Mouse (Mus musculus) heart, adult 2 months (tissue): ENCODE measurements at regions not wholly inside any gene's neighbourhood (a gene's known extent, or its start where the extent isn't known, plus 50 kb on each side); places are given as distances from the start of the nearest gene placed in this dataset.

Experiments
- DNase-seq, 2 experiments: peaks; one replicate each; pipeline ENCODE4 v3.0.0; 2021
- H3K27ac ChIP-seq: fragments of 200-600 bp; 2 replicates; pipeline ENCODE4 v1.8.1; 2022
- H3K27me3 ChIP-seq: fragments of 200-500 bp; 2 replicates; pipeline ENCODE4 v1.6.1; 2012; ENCODE audit warnings: mild to moderate bottlenecking, low read length, inconsistent platforms, mixed read lengths; ENCODE audit not compliant: control insufficient read depth, insufficient read depth
- H3K36me3 ChIP-seq: fragments of 200-500 bp; 2 replicates; pipeline ENCODE4 v1.6.1; 2012; ENCODE audit warnings: low read length, inconsistent platforms; ENCODE audit not compliant: control insufficient read depth, insufficient read depth
- H3K4me1 ChIP-seq: fragments of 200-500 bp; 2 replicates; pipeline ENCODE4 v1.6.1; 2011; ENCODE audit warnings: low read length; ENCODE audit not compliant: control insufficient read depth, insufficient read depth
- H3K4me3 ChIP-seq: fragments of 200-600 bp; 2 replicates; pipeline ENCODE4 v1.8.1; 2022
- H3K79me2 ChIP-seq: fragments of 200-500 bp; replicated peaks from 2 replicates; pipeline ENCODE4 v1.6.1; 2012; ENCODE audit warnings: mild to moderate bottlenecking, inconsistent platforms, low read length, moderate library complexity, mixed read lengths; ENCODE audit not compliant: control insufficient read depth, insufficient read depth
- H3K9ac ChIP-seq: fragments of 200-500 bp; 2 replicates; pipeline ENCODE4 v1.6.1; 2012; ENCODE audit warnings: low read depth, mild to moderate bottlenecking, control low read depth, inconsistent platforms, low read length, mixed read lengths
- CTCF ChIP-seq: fragments of 200-600 bp; IDR thresholded peaks from 2 replicates; pipeline ENCODE4 v1.8.1; 2022; ENCODE audit warnings: antibody characterized with exemption, mild to moderate bottlenecking, moderate library complexity
- EP300 ChIP-seq: fragments of 200-500 bp; IDR thresholded peaks from 2 replicates; pipeline ENCODE4 v1.6.1; 2011; ENCODE audit warnings: low read depth, low read length, control low read depth; ENCODE audit not compliant: insufficient read depth
- POLR2A ChIP-seq: fragments of 200-500 bp; IDR thresholded peaks from 2 replicates; pipeline ENCODE4 v1.6.1; 2011; ENCODE audit warnings: mild to moderate bottlenecking, low read depth, low read length, control low read depth; ENCODE audit not compliant: insufficient read depth
- WGBS: fragments of 180-500 bp; shearing (Covaris S2); methylation state at CpG from one replicate; pipeline ENCODE4 v1.1.7; 2018; 5-methylcytosine and 5-hydroxymethylcytosine counted together
- intact Hi-C: fragments of 180-260 bp; cut with DNase I; formaldehyde crosslinking; loops from one replicate; pipeline ENCODE4 v1.15.1; 2025

DNA sequence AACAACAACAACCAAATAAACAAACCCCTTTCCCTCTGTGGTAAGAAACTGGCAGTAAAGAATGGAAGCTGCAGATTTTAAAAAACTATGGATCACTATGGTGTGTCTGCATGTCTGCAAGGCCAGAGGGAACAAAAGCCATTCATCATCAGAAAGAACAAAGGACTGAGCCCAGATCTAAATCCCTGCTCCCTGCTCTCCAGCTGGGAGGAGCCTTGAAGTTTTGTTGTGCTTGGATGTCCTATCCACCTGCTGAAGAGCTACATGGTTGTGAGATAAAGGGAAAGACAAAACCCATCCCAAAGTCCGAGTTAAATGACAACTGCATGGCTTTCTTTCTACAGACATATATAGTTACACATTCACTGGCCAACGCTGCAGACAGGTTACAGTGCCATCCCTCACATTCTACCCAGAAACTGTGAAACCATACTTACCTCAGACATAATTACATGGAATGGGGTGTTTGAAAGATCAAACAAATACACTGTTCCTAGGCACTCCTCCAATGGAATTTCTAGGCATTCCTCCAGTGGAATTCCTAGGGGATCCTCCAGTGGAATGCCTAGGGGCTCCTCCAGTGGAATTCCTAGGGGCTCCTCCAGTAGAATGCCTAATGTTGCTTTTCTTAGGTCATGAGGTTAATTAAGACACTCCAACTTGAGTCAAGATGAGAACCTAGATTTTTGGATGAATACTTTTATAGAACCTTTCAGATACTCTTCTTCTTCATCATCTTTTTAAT, 2054.2 kb downstream of the A830018L16Rik start:
- Histone ChIP-seq H3K9ac (no peak overlapping the region), H3K27me3 (no peaks in the 10 kb centered on the region), H3K4me1 (no peaks in the 10 kb centered on the region), H3K4me3 (no peak overlapping the region), H3K36me3 (no peaks in the 10 kb centered on the region), H3K79me2 (no peaks in the 10 kb centered on the region), H3K27ac (no peak overlapping the region)
- WGBS, result 54% methylated on average over 2 of the region's 2 CpGs
- TF ChIP-seq CTCF (no peak), POLR2A (no peak), EP300 (no peak)
- intact Hi-C loops, result no loop called here
- DNase-seq, result no peak

DNA sequence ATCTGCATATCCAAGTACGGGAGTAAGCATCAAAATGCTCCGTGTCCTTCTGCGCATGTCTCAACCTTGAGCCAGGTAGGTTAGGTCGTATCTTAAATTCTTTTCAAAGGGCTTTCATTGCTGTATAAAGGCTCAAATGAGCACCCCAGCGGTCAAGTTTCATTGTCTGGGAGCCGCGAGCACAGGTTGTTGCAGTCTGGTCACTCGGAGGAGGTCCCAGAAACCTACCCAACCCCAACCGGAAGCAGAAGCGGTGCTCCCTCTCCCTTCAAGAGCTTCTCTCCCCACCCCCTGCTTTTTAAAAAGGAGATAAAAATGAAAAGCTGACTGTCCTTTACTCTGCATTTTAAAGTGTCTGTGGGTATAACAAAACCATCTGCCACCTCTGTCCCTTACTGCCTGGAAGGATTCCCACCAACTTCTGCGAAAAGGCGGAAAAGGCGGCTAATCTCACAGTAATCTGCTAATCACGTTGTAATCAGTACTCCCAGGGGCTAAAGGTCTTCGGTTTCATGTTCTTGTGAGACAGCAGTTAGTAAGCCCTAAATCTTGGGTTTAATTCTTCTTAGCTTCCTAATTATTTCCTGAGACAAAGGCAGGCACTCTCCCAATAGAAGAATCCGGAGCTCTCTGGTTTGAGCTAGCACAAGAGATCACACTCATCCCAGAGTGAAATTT, 2081.0 kb downstream of the A830018L16Rik start:
- no peaks in the 10 kb centered on the region for H3K27me3 ChIP-seq
- no peak overlapping the region for H3K27ac ChIP-seq
- no peak overlapping the region for H3K4me3 ChIP-seq
- H3K4me1 ChIP-seq, result no peaks in the 10 kb centered on the region
- no peaks in the 10 kb centered on the region for H3K36me3 ChIP-seq
- TF ChIP-seq EP300 (no peak), CTCF (no peak), POLR2A (no peak)
- no peaks in the 10 kb centered on the region for H3K79me2 ChIP-seq
- 26% methylated on average over 16 of the region's 16 CpGs for WGBS
- intact Hi-C loops, result no loop called here
- H3K9ac ChIP-seq, result no peak overlapping the region
- no peak for DNase-seq

DNA sequence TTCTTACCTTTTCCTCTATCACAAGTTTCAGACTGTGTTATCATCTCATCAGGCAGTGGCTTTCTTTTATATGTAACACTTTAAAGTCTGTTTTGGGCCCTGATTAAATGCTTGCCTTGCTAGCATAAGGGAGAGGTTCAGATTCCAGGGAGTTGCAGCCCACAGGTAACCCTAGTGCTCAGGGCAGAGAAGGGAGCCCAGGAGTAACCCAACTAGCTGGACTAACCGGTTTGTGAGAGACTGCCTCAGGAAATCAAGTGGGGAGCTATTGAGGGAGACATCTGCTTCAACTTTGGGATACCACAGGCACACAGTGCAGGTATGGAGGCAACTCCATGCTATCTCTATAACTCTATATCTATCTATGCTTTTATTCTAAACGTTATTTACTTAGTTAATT, 2082.5 kb downstream of the A830018L16Rik start:
- intact Hi-C loops, result no loop called here
- TF ChIP-seq POLR2A (no peak), CTCF (no peak), EP300 (no peak)
- H3K27ac ChIP-seq, result no peak overlapping the region
- DNase-seq, result no peak
- H3K79me2 ChIP-seq, result no peaks in the 10 kb centered on the region
- H3K36me3 ChIP-seq, result no peaks in the 10 kb centered on the region
- H3K4me1 ChIP-seq, result no peaks in the 10 kb centered on the region
- no peaks in the 10 kb centered on the region for H3K27me3 ChIP-seq
- H3K4me3 ChIP-seq, result no peak overlapping the region
- whole genome bisulfite sequencing, result 25% methylated on average over 2 of the region's 2 CpGs
- H3K9ac ChIP-seq, result no peak overlapping the region

DNA sequence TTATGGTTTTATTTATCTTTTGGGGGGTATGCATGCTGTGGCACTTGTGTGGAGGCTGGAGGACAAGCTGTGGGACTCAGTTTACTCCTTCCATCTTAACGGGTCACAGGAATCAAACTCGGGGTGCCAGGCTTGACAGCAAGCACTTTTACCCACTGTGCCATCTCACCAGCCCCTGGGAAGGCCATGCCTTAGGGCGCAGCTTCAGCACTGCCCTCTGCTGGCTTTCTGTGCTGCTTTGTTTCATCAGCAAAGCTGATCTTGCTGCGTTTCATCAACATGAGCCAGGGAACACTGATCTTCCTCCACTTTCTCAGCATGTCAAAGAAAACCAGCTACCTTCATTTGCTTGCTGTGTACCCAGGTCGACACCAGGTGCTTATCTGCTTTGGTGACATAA, 2086.6 kb downstream of the A830018L16Rik start:
- no peaks in the 10 kb centered on the region for H3K36me3 ChIP-seq
- intact Hi-C loops, result loop anchor here (1.0 kb wide), 1 partner anchor 349 kb away; no protein-coding TSS in a partner anchor
- no peaks in the 10 kb centered on the region for H3K27me3 ChIP-seq
- H3K4me1 ChIP-seq, result no peaks in the 10 kb centered on the region
- no peak overlapping the region for H3K27ac ChIP-seq
- DNase-seq, result peak; percentile 35 to 59
- TF ChIP-seq CTCF (peak; percentile 76), EP300 (no peak)
- no peak overlapping the region for H3K4me3 ChIP-seq
- no peak overlapping the region for H3K9ac ChIP-seq
- no peaks in the 10 kb centered on the region for H3K79me2 ChIP-seq
- 22% methylated on average over 5 of the region's 5 CpGs for WGBS

DNA sequence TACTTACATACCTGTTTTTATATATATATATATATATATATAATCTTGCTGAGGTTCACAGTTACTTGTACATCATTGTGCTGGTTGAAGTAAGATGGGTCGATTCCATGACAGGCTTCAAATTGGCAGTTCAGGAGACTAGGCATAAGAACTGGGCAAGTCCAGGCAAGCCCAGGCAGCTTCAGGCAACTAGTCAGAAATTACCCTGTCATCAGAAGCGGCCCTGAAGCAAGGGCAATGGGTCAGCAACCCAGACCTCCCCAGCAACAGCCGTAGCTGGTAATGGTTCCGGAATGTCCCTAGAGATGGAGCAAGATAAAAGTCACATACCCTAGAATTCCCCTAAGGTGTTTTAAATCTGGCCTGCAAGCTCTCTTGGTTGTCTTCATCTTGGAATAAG, 2088.0 kb downstream of the A830018L16Rik start:
- no peak overlapping the region for H3K27ac ChIP-seq
- intact Hi-C loops, result no loop called here
- no peaks in the 10 kb centered on the region for H3K4me1 ChIP-seq
- no peaks in the 10 kb centered on the region for H3K27me3 ChIP-seq
- no peaks in the 10 kb centered on the region for H3K79me2 ChIP-seq
- no peaks in the 10 kb centered on the region for H3K36me3 ChIP-seq
- H3K9ac ChIP-seq, result no peak overlapping the region
- 78% methylated on average over 4 of the region's 4 CpGs for WGBS
- no peak for DNase-seq
- TF ChIP-seq CTCF, result no peak
- no peak for TF ChIP-seq EP300
- no peak for TF ChIP-seq POLR2A
- H3K4me3 ChIP-seq, result no peak overlapping the region

DNA sequence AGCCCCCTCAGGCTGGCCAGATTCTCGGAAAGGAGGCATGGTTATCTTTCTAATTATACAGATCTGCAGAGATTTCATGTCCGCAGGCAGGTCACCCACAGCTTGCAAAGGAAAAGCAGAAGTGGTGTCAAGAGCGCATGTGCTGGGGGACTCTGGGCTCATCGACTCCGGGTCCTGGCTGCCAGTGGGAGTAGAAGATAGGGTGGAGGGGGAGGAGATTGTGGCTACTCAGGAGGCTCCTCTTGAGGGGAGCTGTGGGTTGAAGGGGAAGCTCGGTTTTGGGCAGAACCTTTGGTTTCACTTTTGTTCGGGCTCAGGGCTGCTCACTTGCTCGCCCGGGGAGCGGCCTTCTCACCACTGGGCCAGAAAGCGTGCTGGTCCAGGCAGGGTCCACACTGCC, 2099.9 kb downstream of the A830018L16Rik start:
- no peak for DNase-seq
- no peak overlapping the region for H3K9ac ChIP-seq
- no peak overlapping the region for H3K27ac ChIP-seq
- no peak for TF ChIP-seq CTCF
- no peak for TF ChIP-seq EP300
- TF ChIP-seq POLR2A, result no peak
- WGBS, result 84% methylated on average over 11 of the region's 11 CpGs
- intact Hi-C loops, result no loop called here
- H3K4me1 ChIP-seq, result no peaks in the 10 kb centered on the region
- H3K4me3 ChIP-seq, result no peak overlapping the region
- no peaks in the 10 kb centered on the region for H3K79me2 ChIP-seq
- no peaks in the 10 kb centered on the region for H3K27me3 ChIP-seq
- no peaks in the 10 kb centered on the region for H3K36me3 ChIP-seq
